Mouse (Mus musculus): ENCODE measurements at regions not wholly inside any gene's neighbourhood (a gene's known extent, or its start where the extent isn't known, plus 50 kb on each side); places are given as distances from the start of the nearest gene placed in this dataset.

DNA sequence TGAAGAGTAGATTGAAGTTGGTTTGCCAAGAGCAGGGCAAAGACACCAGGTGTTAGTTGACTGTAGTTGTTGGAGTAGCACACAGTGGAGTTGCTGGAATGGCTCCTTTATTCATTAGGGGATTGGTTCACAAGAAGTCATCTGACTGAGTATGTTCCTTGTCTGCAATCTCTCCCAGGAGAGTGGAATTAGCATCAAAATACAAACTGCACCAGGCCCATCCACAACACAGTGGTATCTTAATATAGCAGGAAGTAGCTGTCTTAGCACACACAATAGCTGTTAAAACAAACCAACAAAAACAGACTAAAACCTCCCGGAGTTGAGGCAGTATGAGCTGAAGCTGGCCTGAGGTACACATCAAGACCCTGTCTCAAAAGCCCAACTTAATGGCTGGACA, 723.5 kb upstream of the Kdm8 start:
- WGBS (ENCODE audit: insufficient replicate concordance): 30% methylated on average over 1 of the region's 1 CpGs
- H3K4me1 ChIP-seq (ENCODE audit: insufficient read depth): no peaks in the 10 kb centered on the region
- H3K27ac ChIP-seq (ENCODE audit: low read depth): no peak overlapping the region
- ATAC-seq: no peak
- H3K9me3 ChIP-seq (ENCODE audit: low read length): no peaks in the 10 kb centered on the region
- TF ChIP-seq EP300 (IDR thresholded peaks at IDR 0.05; ENCODE audit: low read depth): no peak
- TF ChIP-seq CTCF (IDR thresholded peaks at IDR 0.05; ENCODE audit: low read depth): no peak
- no peaks in the 10 kb centered on the region for H3K27me3 ChIP-seq (ENCODE audit: insufficient read depth, low read length)
- H3K36me3 ChIP-seq (replicated peaks; ENCODE audit: insufficient read depth, low read length): no peaks in the 10 kb centered on the region
- H3K4me2 ChIP-seq (ENCODE audit: low read depth, low read length): no peak overlapping the region
- DNase-seq: no peak
- H3K9ac ChIP-seq (replicated peaks): no peak overlapping the region
- H3K4me3 ChIP-seq (ENCODE audit: low read depth, low read length): no peak overlapping the region

GRCm38 (mm10) chr7:124742086-124742485, 702.4 kb upstream of the Kdm8 start:
- no peaks in the 10 kb centered on the region for H3K27me3 ChIP-seq (ENCODE audit: insufficient read depth, low read length)
- H3K4me3 ChIP-seq (ENCODE audit: low read depth, low read length): no peak overlapping the region
- no peak overlapping the region for H3K27ac ChIP-seq (ENCODE audit: low read depth)
- no peak overlapping the region for H3K9ac ChIP-seq (replicated peaks)
- DNase-seq (no peak), ATAC-seq (no peak)
- no peak overlapping the region for H3K4me2 ChIP-seq (ENCODE audit: low read depth, low read length)
- 3% methylated on average over 2 of the region's 2 CpGs for WGBS (ENCODE audit: insufficient replicate concordance)
- no peaks in the 10 kb centered on the region for H3K4me1 ChIP-seq (ENCODE audit: insufficient read depth)
- no peaks in the 10 kb centered on the region for H3K9me3 ChIP-seq (ENCODE audit: low read length)
- no peaks in the 10 kb centered on the region for H3K36me3 ChIP-seq (replicated peaks; ENCODE audit: insufficient read depth, low read length)
- no peak for TF ChIP-seq CTCF (IDR thresholded peaks at IDR 0.05; ENCODE audit: low read depth)
- TF ChIP-seq EP300 (IDR thresholded peaks at IDR 0.05; ENCODE audit: low read depth): no peak

DNA sequence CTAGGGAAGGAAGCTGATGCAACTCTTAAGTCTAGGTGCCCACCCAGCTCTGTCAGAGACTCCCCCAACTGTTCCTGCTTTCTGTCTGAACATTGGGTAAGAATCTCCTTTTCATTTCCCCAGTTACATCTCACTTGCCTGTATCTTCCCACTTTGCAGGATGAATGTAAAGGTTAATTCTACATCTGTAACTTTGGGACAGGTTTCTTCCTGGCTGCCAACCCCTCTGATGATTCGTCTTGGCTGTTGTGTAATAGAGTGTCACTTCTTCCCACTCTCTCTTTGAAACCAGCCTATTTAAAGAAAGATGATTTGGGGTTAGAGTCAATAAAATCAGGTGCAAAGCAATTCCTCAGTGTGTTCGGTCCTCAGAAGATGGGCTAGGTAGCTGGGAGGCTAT, 698.2 kb upstream of the Kdm8 start:
- H3K27ac ChIP-seq (ENCODE audit: low read depth): no peak overlapping the region
- H3K36me3 ChIP-seq (replicated peaks; ENCODE audit: insufficient read depth, low read length): no peaks in the 10 kb centered on the region
- no peaks in the 10 kb centered on the region for H3K9me3 ChIP-seq (ENCODE audit: low read length)
- H3K4me3 ChIP-seq (ENCODE audit: low read depth, low read length): no peak overlapping the region
- DNase-seq: no peak
- TF ChIP-seq EP300 (IDR thresholded peaks at IDR 0.05; ENCODE audit: low read depth) (no peak), CTCF (IDR thresholded peaks at IDR 0.05; ENCODE audit: low read depth) (no peak)
- H3K27me3 ChIP-seq (ENCODE audit: insufficient read depth, low read length): no peaks in the 10 kb centered on the region
- H3K4me1 ChIP-seq (ENCODE audit: insufficient read depth): no peaks in the 10 kb centered on the region
- no peak for ATAC-seq
- H3K4me2 ChIP-seq (ENCODE audit: low read depth, low read length): no peak overlapping the region
- H3K9ac ChIP-seq (replicated peaks): no peak overlapping the region
- WGBS (ENCODE audit: insufficient replicate concordance): 53% methylated on average over 2 of the region's 2 CpGs

GRCm38 (mm10) chr7:124748396-124748795, 696.1 kb upstream of the Kdm8 start:
- Histone ChIP-seq H3K9ac (replicated peaks) (no peak overlapping the region), H3K4me1 (ENCODE audit: insufficient read depth) (no peaks in the 10 kb centered on the region), H3K27me3 (ENCODE audit: insufficient read depth, low read length) (no peaks in the 10 kb centered on the region), H3K36me3 (replicated peaks; ENCODE audit: insufficient read depth, low read length) (no peaks in the 10 kb centered on the region), H3K4me3 (ENCODE audit: low read depth, low read length) (no peak overlapping the region), H3K4me2 (ENCODE audit: low read depth, low read length) (no peak overlapping the region), H3K9me3 (ENCODE audit: low read length) (no peaks in the 10 kb centered on the region), H3K27ac (ENCODE audit: low read depth) (no peak overlapping the region)
- TF ChIP-seq CTCF (IDR thresholded peaks at IDR 0.05; ENCODE audit: low read depth) (no peak), EP300 (IDR thresholded peaks at IDR 0.05; ENCODE audit: low read depth) (no peak)
- ATAC-seq (no peak), DNase-seq (no peak)
- 61% methylated on average over 3 of the region's 3 CpGs for WGBS (ENCODE audit: insufficient replicate concordance)

GRCm38 (mm10) chr7:124759084-124759483, 685.4 kb upstream of the Kdm8 start:
- Histone ChIP-seq H3K4me1 (ENCODE audit: insufficient read depth) (no peaks in the 10 kb centered on the region), H3K27me3 (ENCODE audit: insufficient read depth, low read length) (no peaks in the 10 kb centered on the region), H3K4me3 (ENCODE audit: low read depth, low read length) (no peak overlapping the region), H3K27ac (ENCODE audit: low read depth) (no peak overlapping the region), H3K9me3 (ENCODE audit: low read length) (no peaks in the 10 kb centered on the region), H3K4me2 (ENCODE audit: low read depth, low read length) (no peak overlapping the region), H3K9ac (replicated peaks) (no peak overlapping the region), H3K36me3 (replicated peaks; ENCODE audit: insufficient read depth, low read length) (no peaks in the 10 kb centered on the region)
- DNase-seq: no peak
- WGBS (ENCODE audit: insufficient replicate concordance): 77% methylated on average over 4 of the region's 4 CpGs
- ATAC-seq: no peak
- TF ChIP-seq EP300 (IDR thresholded peaks at IDR 0.05; ENCODE audit: low read depth): no peak
- TF ChIP-seq CTCF (IDR thresholded peaks at IDR 0.05; ENCODE audit: low read depth): no peak

- H3K27ac ChIP-seq (ENCODE audit: low read depth): no peak overlapping the region
- no peak overlapping the region for H3K9ac ChIP-seq (replicated peaks)
- H3K27me3 ChIP-seq (ENCODE audit: insufficient read depth, low read length): no peaks in the 10 kb centered on the region
- no peak overlapping the region for H3K4me2 ChIP-seq (ENCODE audit: low read depth, low read length)
- no peak overlapping the region for H3K4me3 ChIP-seq (ENCODE audit: low read depth, low read length)
- DNase-seq (no peak), ATAC-seq (no peak)
- H3K9me3 ChIP-seq (ENCODE audit: low read length): no peaks in the 10 kb centered on the region
- H3K36me3 ChIP-seq (replicated peaks; ENCODE audit: insufficient read depth, low read length): no peaks in the 10 kb centered on the region
- TF ChIP-seq EP300 (IDR thresholded peaks at IDR 0.05; ENCODE audit: low read depth): no peak
- no peak for TF ChIP-seq CTCF (IDR thresholded peaks at IDR 0.05; ENCODE audit: low read depth)
- no peaks in the 10 kb centered on the region for H3K4me1 ChIP-seq (ENCODE audit: insufficient read depth)
- WGBS (ENCODE audit: insufficient replicate concordance): 56% methylated on average over 1 of the region's 1 CpGs
Observed at GRCm38 (mm10) chr7:124777822-124778221, 666.7 kb upstream of the Kdm8 start.

DNA sequence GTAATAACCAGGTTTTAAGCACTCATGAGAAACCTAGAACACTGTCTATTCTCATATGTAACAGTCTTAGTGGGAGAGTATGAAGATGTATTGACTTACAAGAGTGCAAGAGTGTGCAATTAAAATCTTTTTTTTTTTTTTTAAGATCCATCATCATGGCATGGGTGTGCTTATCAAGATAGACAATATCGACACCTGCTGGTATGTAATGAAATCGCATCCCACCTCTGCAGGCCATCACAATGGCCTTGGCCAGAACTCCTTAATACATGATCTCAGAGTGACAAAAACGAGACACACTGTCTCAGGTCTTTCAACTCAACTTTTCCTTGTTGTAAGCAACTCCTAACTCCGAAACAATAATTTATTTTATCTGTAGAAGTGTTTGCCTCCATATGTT, 661.7 kb upstream of the Kdm8 start:
- Histone ChIP-seq H3K27me3 (ENCODE audit: insufficient read depth, low read length) (no peaks in the 10 kb centered on the region), H3K36me3 (replicated peaks; ENCODE audit: insufficient read depth, low read length) (no peaks in the 10 kb centered on the region), H3K4me1 (ENCODE audit: insufficient read depth) (no peaks in the 10 kb centered on the region), H3K4me2 (ENCODE audit: low read depth, low read length) (no peak overlapping the region), H3K4me3 (ENCODE audit: low read depth, low read length) (no peak overlapping the region), H3K9ac (replicated peaks) (no peak overlapping the region), H3K27ac (ENCODE audit: low read depth) (no peak overlapping the region), H3K9me3 (ENCODE audit: low read length) (no peaks in the 10 kb centered on the region)
- TF ChIP-seq CTCF (IDR thresholded peaks at IDR 0.05; ENCODE audit: low read depth): peak; percentile 43
- no peak for TF ChIP-seq EP300 (IDR thresholded peaks at IDR 0.05; ENCODE audit: low read depth)
- DNase-seq: no peak
- WGBS (ENCODE audit: insufficient replicate concordance): 49% methylated on average over 4 of the region's 4 CpGs
- ATAC-seq: no peak

All from liver, postnatal 0 days (tissue).